Mouse (Mus musculus): ENCODE data around the gene Gm37240.

Gene Gm37240

GRCm38 (mm10) chr3:85284483-85284882 is 602.8 kb downstream of the Gm37240 start:
- ATAC-seq (ENCODE audit: low TSS enrichment), result no peak

GRCm38 (mm10) chr3:85282816-85283215 is 604.5 kb downstream of the Gm37240 start:
- no peak for ATAC-seq (ENCODE audit: low TSS enrichment)

GRCm38 (mm10) chr3:85275075-85275474 is 612.2 kb downstream of the Gm37240 start:
- ATAC-seq (ENCODE audit: low TSS enrichment), result no peak

- no peak for ATAC-seq (ENCODE audit: low TSS enrichment)
Observed at GRCm38 (mm10) chr3:85271491-85271890, 615.8 kb downstream of the Gm37240 start.

DNA sequence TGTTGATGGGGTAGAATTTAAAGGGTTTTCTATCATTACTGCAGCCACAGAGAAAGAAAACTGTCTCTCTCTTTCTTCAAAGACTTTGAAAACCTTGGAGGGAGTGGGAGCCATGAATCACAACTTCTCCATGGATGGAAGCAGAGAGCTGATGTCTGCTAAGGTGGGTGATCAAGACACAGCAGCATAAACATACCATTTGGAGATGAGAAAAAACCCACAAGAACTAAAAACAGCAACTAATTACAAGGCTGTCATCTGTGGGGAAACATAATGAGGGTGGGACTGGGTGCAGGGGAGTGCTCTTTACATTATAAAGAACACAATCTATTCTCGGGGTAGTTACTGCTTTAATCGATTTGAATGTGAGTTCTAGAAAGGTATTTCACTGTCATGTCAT is 622.4 kb downstream of the Gm37240 start:
- ATAC-seq (ENCODE audit: low TSS enrichment), result peak; percentile 89

DNA sequence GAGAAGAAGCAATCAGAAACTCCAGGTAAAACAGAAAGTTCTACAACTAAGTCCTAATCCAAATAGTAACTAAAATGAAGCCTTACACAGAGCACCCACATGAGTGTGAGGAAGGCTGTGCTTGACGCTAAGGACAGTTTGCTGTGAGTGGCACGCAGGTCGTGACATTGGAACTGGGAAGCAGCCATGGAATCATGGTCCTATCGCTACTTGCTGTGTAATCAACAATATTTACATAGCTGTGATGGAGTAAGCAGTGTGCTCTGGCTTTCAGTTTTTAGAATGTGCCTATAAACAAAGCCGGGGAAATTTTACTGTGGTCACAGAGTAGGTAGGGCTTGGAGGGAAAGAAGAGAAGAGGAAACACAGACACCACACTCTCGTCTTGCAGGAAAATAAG is 622.8 kb downstream of the Gm37240 start:
- ATAC-seq (ENCODE audit: low TSS enrichment), result 0 out of 2 replicates have a peak, but pooled peaks have one; percentile 9

GRCm38 (mm10) chr3:85254526-85254925 is 632.8 kb downstream of the Gm37240 start:
- ATAC-seq (ENCODE audit: low TSS enrichment), result no peak

- ATAC-seq (ENCODE audit: low TSS enrichment), result no peak
Observed at GRCm38 (mm10) chr3:85251631-85252030, 635.7 kb downstream of the Gm37240 start.

DNA sequence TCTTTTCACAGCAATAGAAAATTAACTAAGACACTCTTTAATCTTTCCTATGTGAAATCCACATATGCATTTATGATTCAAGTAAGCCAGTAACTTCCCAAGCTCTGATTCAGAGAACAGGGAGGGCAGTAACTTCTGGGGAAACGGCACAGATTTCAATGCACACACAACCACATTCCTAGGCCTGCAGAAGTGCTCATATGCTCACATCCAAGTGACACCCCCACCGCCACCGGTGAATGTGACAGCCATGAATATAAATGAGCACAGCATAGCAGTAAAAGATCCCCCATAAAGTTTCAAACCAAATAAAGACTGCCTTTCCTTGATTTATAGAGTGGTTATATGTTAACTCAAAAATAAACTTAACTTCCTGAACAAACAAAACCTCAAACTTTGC is 641.2 kb downstream of the Gm37240 start:
- ATAC-seq (ENCODE audit: low TSS enrichment), result peak; percentile 69; the same call in 1 of the 2 replicates

GRCm38 (mm10) chr3:85236546-85236945 is 650.8 kb downstream of the Gm37240 start:
- ATAC-seq (ENCODE audit: low TSS enrichment), result no peak

GRCm38 (mm10) chr3:85232846-85233245 is 654.5 kb downstream of the Gm37240 start:
- ATAC-seq (ENCODE audit: low TSS enrichment), result no peak

GRCm38 (mm10) chr3:85222046-85222445 is 665.3 kb downstream of the Gm37240 start:
- no peak for ATAC-seq (ENCODE audit: low TSS enrichment)

DNA sequence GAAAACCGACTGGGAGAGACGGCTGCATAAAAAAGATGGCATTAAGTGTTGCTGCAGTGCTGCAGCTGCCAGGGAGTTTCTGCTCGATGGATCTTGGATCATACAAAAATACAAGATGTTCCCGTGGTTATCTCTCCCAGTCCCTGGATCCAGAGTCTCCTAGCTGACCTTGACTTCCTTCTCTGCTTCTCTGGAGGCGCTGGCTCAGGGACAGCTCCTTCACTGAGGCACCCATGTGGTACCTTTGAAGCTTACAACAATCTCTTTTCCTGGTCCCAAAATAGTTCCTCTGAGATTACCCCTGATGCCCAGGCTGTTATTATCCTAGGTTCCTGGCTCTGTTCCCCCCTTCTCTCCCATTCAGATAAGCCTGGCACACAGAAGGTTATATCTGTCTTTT is 672.4 kb downstream of the Gm37240 start:
- peak; percentile 50 for ATAC-seq (ENCODE audit: low TSS enrichment)

DNA sequence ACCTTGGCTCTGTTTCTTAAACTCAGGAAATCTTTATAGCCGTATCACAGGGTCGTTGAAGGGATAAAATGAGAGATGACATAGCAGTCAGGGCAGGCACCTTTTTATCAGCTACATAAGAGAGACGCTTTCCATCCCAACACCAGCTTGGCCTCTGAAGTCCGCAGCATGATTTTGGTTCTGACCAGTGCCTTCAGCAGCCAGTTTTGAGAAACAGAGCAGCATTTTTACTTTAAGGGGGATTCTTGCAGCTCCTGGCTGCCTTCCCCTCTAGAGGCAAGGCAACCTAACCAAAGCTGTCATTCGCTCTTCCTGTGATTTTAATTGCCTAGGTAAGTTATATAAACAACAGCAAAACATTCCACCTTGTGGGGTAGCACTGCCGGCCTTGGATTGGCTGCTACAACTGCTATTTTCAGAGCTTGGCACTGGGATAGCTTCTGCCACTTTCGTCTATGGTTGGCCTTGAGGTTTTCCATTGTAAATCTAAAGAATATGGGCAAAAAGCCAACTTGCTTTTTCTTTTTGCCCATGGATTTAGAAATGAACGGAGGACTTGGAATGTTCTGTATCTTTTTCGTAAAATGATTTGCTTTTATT is 674.5 kb downstream of the Gm37240 start:
- no peak for ATAC-seq (ENCODE audit: low TSS enrichment)

DNA sequence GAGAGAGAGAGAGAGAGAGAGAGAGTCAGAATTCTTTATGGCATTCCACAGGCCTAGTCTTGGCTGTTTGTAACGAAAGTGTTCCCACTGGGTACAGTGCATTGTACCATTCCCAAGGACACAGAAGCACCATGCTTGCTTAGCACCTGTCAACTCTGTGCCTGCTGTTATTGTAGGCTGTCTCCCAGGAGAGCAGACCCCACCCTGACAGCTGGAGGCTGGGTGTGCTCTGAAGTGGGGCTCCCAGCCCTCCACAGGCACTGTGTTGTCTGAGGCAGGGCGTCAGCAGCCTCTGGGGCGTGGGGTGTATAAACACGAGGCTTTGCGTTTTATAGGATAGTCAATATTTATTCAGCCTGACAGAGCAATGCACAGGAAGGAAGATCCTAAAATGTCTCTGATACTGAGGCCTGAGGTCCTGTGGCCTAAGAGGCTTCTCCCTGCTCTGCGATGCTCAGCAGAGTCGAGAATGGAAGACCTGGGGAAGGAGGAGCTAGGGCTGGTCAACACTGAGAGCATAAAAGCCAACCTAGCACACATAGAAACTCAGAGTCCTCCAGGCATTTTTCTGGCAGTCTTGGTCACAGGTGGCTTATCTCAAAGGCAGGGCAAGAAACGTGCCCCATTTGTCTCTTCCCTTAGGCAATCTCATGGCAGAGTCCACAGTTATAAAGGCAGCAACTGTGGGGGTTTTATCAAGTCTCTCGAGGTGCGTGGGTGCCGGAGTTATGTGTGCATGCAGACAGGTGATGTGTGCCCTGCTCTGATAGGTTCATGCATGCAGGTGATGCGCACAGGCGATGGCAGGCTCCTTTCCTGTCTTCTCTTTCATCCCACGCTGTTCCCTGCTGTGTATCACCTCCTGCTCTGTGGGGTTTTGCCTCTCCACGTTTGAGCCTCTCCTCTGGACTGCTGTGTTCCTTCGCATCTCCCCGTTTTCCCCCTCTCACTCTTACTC is 677.2 kb downstream of the Gm37240 start:
- ATAC-seq (ENCODE audit: low TSS enrichment), result no peak

DNA sequence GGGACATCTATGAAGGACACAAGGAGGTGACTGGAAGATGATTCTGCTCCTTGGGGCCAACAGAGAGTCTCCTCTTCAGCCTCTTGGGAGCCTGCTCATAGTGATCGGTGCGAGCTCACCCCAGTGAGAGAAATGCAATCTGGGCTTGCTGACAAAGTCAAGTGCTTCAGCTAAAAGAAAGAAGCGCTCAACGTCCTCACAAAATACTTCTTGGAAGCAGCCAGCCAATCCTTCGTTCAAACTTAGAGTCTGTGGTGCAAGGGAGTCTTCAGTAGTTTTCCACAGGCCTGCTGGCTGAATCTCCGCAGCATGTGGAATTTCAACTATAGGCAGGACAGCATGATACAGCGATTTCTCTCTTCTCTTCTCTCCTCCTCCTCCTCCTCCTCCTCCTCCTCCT is 680.8 kb downstream of the Gm37240 start:
- ATAC-seq (ENCODE audit: low TSS enrichment), result peak; percentile 76

DNA sequence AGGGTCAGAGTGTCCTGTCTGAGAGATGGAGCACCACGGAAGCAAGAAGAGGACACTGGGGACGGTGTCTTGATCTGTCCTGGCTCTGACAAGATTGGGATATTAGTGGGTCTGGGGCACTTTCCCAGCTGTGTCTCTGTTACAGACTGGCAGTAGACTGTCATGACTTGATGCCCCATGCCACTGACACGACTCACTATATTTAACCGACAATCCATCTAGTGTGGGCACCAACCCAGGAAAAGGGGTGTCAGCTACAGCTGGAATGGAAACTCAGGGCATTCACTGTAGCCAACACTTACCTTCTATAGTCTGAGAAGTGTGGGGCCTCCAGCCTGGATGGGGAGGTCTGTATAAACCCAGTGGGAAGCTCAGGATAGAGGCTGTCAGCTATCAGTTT is 681.4 kb downstream of the Gm37240 start:
- no peak for ATAC-seq (ENCODE audit: low TSS enrichment)

DNA sequence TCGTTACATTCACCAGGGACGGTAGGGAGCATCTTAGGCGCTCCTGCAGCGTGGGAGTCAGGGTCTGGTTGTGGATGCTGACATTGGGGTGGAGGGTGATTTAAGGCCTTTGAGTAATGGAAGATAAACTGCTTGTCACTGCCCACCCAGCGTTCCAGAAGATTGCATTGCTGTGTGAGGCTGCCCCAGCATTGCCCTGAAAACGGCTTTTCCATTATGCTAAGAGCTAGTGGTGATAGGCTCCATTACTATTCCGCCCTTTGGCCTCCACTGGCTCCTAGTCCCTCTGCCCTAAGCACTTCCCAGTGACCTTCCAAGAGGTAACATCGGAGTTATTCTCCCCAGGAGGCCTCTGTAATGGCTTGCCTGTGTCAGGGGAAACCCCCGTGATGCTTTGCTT is 683.7 kb downstream of the Gm37240 start:
- ATAC-seq (ENCODE audit: low TSS enrichment), result no peak

- no peak for ATAC-seq (ENCODE audit: low TSS enrichment)
Observed at GRCm38 (mm10) chr3:85202726-85203125, 684.6 kb downstream of the Gm37240 start.

DNA sequence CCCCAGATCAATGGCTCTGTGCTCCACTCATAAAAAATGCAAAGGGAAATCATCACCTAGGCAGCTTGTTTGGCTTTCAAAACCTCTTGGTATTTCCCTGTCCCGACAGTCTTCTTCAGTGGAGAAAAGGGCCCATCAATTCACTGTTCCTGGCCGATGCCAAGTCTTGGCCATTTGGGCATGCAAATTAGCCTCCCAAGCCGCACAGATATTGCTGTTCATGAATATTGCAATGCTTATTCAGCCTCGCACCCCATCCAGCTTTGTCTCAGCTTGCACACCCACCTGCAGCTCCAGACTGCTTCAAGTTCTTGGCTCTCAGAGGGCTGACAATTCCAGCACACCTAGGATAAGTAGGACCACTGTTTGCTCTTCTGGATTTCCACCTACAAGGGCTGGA is 685.5 kb downstream of the Gm37240 start:
- peak; percentile 60 for ATAC-seq (ENCODE audit: low TSS enrichment)

- ATAC-seq (ENCODE audit: low TSS enrichment), result no peak
Observed at GRCm38 (mm10) chr3:85198496-85198895, 688.8 kb downstream of the Gm37240 start.

- no peak for ATAC-seq (ENCODE audit: low TSS enrichment)
Observed at GRCm38 (mm10) chr3:85197148-85197547, 690.2 kb downstream of the Gm37240 start.

- ATAC-seq (ENCODE audit: low TSS enrichment), result no peak
Observed at GRCm38 (mm10) chr3:85196591-85196990, 690.7 kb downstream of the Gm37240 start.
